ENCODE assay signal across 22 mouse cellular contexts in the genomic region with DNA sequence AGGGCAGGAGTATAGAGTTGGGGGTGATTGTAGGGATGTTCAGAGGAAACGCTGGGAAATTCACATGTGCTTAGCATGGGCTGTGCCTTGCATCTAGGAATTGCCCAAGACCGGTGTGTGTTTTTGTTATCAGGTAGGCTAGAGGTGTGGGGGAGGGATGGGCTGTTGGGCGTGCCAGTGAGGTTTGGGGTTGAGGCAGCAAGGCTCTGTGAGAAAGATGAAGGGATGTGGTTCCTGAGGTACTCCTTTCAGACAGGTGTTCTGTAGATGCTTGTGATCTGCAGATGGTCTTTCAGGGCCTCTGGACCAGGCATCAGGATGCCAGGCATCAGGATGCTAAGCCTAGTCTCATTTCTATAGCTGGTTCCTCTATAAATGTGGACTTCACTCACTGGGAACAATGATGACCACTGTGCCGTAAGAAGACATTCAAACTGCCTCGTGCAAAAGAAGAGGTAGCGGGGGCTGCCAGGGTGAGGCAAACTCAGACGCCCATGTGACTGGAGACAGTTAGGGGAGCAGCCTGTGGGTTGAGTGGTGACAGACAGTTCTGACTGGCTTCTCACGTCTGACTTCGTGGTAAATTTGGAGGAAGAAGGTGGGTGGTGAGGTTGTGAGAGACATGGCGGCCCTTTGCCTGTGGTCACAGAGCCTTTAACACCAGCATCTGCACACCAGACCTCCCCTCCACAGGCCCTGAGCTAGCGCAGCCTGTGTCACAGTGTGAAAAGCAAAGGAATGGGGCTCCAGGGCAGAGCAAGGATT. TPM values are rescaled to one million over a fixed set of nuclear protein-coding genes. Genes with fewer than 3 reads are reported as not detected.
DNase-seq lines count a peak whose midpoint lies in the region; ATAC-seq and TF ChIP-seq lines count a peak whose summit lies in the region.
"Had no signal": no experiment of that assay in that cellular context is flagged by ENCODE, and none has a peak within 500 bp of the region (broad histone marks: within the 10 kb centered on the region; RNA-seq: fewer than 3 reads in every experiment).

No protein-coding gene starts in this region.

- no peak for TF ChIP-seq POLR2A in small intestine, adult 2 months (IDR thresholded peaks at IDR 0.05; ENCODE audit: low read depth, low read length)

- WGBS in heart, embryonic 16.5 days: 60% methylated on average over 11 of the region's 11 CpGs
- WGBS in small intestine, adult 2 months: 63% methylated on average over 11 of the region's 11 CpGs

- no peaks in the 10 kb centered on the region for H3K36me3 ChIP-seq in heart, embryonic 16.5 days (ENCODE audit: control insufficient read depth, insufficient read depth)
- H3K36me3 ChIP-seq in small intestine, adult 2 months (ENCODE audit: control insufficient read depth, insufficient read depth, low read length): no peaks in the 10 kb centered on the region
- H3K36me3 ChIP-seq: embryonic facial prominence, embryonic 15.5 days; heart, embryonic 13.5 days; liver, embryonic 15.5 days; neural tube, embryonic 13.5 days had no signal

- no peaks in the 10 kb centered on the region for H3K27me3 ChIP-seq in heart, embryonic 16.5 days (ENCODE audit: control insufficient read depth, insufficient read depth, low read length)
- no peaks in the 10 kb centered on the region for H3K27me3 ChIP-seq in small intestine, adult 2 months (ENCODE audit: control insufficient read depth, insufficient read depth, low read length)
- H3K27me3 ChIP-seq: embryonic facial prominence, embryonic 15.5 days; heart, embryonic 13.5 days; liver, embryonic 15.5 days; neural tube, embryonic 13.5 days had no signal

- DNase-seq in heart, adult 11 months: no peak
- peak; percentile 69 for DNase-seq in CD4-positive helper T cell, adult 2 months (ENCODE audit: low read depth, low spot score)
- no peak for DNase-seq in urinary bladder, postnatal 36 days (ENCODE audit: low spot score in 2 of 2)
- no peak for DNase-seq in c-Kit-positive CD71-positive TER-119-positive erythroid progenitor cells, embryonic 14.5 days (ENCODE audit: low spot score)
- DNase-seq in cerebellum, adult 8-10 months: no peak
- DNase-seq: adrenal gland, adult 8-10 months; cerebellum, postnatal 14 days; embryo, embryonic 11 days; heart, postnatal 4 days; kidney, adult 18-20 months; kidney, postnatal 10 days; layer of hippocampus, postnatal 36 days; lung, postnatal 14 days had no signal

- H3K9me3 ChIP-seq in heart, embryonic 16.5 days (replicated peaks; ENCODE audit: control insufficient read depth, low read length): no peaks in the 10 kb centered on the region
- H3K9me3 ChIP-seq: embryonic facial prominence, embryonic 15.5 days; heart, embryonic 13.5 days; liver, embryonic 15.5 days; neural tube, embryonic 13.5 days had no signal

- H3K4me1 ChIP-seq in heart, embryonic 16.5 days (ENCODE audit: control insufficient read depth, insufficient read depth, low read length): no peaks in the 10 kb centered on the region
- H3K4me1 ChIP-seq in small intestine, adult 2 months (ENCODE audit: control insufficient read depth, insufficient read depth, insufficient read length, low read length): no peaks in the 10 kb centered on the region
- H3K4me1 ChIP-seq: embryonic facial prominence, embryonic 15.5 days; heart, embryonic 13.5 days; liver, embryonic 15.5 days; neural tube, embryonic 13.5 days had no signal

- H3K4me2 ChIP-seq in heart, embryonic 16.5 days (ENCODE audit: low read depth, low read length): no peak overlapping the region
- H3K4me2 ChIP-seq: embryonic facial prominence, embryonic 15.5 days; heart, embryonic 13.5 days; liver, embryonic 15.5 days; neural tube, embryonic 13.5 days had no signal

- peak; percentile 25 for ATAC-seq in heart, embryonic 16.5 days (replicated peaks; ENCODE audit: extremely low read depth, insufficient read depth, low FRiP score)
- peak; percentile 28 for ATAC-seq in granulocyte monocyte progenitor cell, adult 5-6 weeks (replicated peaks; ENCODE audit: poor library complexity, severe bottlenecking)
- ATAC-seq: forebrain, embryonic 16.5 days; hindbrain, embryonic 16.5 days had no signal

- TF ChIP-seq CTCF in small intestine, adult 2 months (IDR thresholded peaks at IDR 0.05; ENCODE audit: extremely low read depth, insufficient read length, insufficient replicate concordance, low read depth, low read length): no peak

- no peak overlapping the region for H3K27ac ChIP-seq in heart, embryonic 16.5 days (ENCODE audit: low read length)
- H3K27ac ChIP-seq in small intestine, adult 2 months (ENCODE audit: insufficient read depth, low read depth, low read length): peak overlapping the region; percentile 16; the same call in 1 of the 2 replicates
- H3K27ac ChIP-seq: embryonic facial prominence, embryonic 15.5 days; heart, embryonic 13.5 days; liver, embryonic 15.5 days; neural tube, embryonic 13.5 days had no signal

- H3K9ac ChIP-seq in heart, embryonic 16.5 days (ENCODE audit: low read length): no peak overlapping the region
- H3K9ac ChIP-seq: embryonic facial prominence, embryonic 15.5 days; heart, embryonic 13.5 days; liver, embryonic 15.5 days; neural tube, embryonic 13.5 days had no signal

- no peak overlapping the region for H3K4me3 ChIP-seq in heart, embryonic 16.5 days (ENCODE audit: low read length)
- no peak overlapping the region for H3K4me3 ChIP-seq in small intestine, adult 2 months (ENCODE audit: low read depth, low read length)
- H3K4me3 ChIP-seq: embryonic facial prominence, embryonic 15.5 days; heart, embryonic 13.5 days; liver, embryonic 15.5 days; neural tube, embryonic 13.5 days had no signal

RNA-seq across cellular contexts. Expression of a gene that starts 4.0 kb away (rescaled TPM):
- 1.4 and 2.2 TPM in 2 replicates for polyA plus RNA-seq in heart, embryonic 16.5 days (2015; fragmentation: Nextera tagmentation; extraction: Ambion mirVana)
- total RNA-seq in granulocyte monocyte progenitor cell, adult 5-6 weeks (2014; fragmentation: Nextera tagmentation): 0.68 TPM in 1 of 2 replicates, not detected in the other
- total RNA-seq in granulocyte monocyte progenitor cell, adult 5-6 weeks (2017): 0.77 TPM in 1 of 2 replicates, not detected in the other
- 9.1 and 9.7 TPM in 2 replicates for polyA plus RNA-seq in small intestine, adult 2 months (2012; rRNA removed)

RNA-seq across cellular contexts. Expression of a gene that starts 43.7 kb away (rescaled TPM):
- polyA plus RNA-seq in heart, embryonic 16.5 days (2015; fragmentation: Nextera tagmentation; extraction: Ambion mirVana): 12.0 and 13.6 TPM in 2 replicates
- total RNA-seq in granulocyte monocyte progenitor cell, adult 5-6 weeks (2014; fragmentation: Nextera tagmentation): 15.6 and 18.7 TPM in 2 replicates
- 20.5 and 23.0 TPM in 2 replicates for total RNA-seq in granulocyte monocyte progenitor cell, adult 5-6 weeks (2017)
- 0.84 and 2.5 TPM in 2 replicates for polyA plus RNA-seq in small intestine, adult 2 months (2012; rRNA removed)

RNA-seq across cellular contexts. Expression of a gene that starts 46.8 kb away (rescaled TPM):
- polyA plus RNA-seq in heart, embryonic 16.5 days (2015; fragmentation: Nextera tagmentation; extraction: Ambion mirVana): 10.1 and 11.5 TPM in 2 replicates
- 10.1 and 13.2 TPM in 2 replicates for total RNA-seq in granulocyte monocyte progenitor cell, adult 5-6 weeks (2014; fragmentation: Nextera tagmentation)
- total RNA-seq in granulocyte monocyte progenitor cell, adult 5-6 weeks (2017): 12.6 and 15.6 TPM in 2 replicates
- 0.53 and 1.3 TPM in 2 replicates for polyA plus RNA-seq in small intestine, adult 2 months (2012; rRNA removed)
